Mouse (Mus musculus): ENCODE results near the gene Zfyve28. TPM values are rescaled to one million over a fixed set of nuclear protein-coding genes. Genes with fewer than 3 reads are reported as not detected.

Gene Zfyve28
- polyA plus RNA-seq, 1 experiment: 7.6 TPM

GRCm38 (mm10) chr5:34225516-34225915 is 62.7 kb downstream of the Zfyve28 start:
- DNase-seq (ENCODE audit: low read depth): no peak
- TF ChIP-seq POLR2A (IDR thresholded peaks at IDR 0.05; ENCODE audit: borderline replicate concordance, extremely low read depth, insufficient read depth, insufficient read length, poor library complexity, severe bottlenecking) (no peak), CTCF (IDR thresholded peaks at IDR 0.05; ENCODE audit: borderline replicate concordance, extremely low read depth, insufficient read depth, insufficient read length) (no peak)

DNA sequence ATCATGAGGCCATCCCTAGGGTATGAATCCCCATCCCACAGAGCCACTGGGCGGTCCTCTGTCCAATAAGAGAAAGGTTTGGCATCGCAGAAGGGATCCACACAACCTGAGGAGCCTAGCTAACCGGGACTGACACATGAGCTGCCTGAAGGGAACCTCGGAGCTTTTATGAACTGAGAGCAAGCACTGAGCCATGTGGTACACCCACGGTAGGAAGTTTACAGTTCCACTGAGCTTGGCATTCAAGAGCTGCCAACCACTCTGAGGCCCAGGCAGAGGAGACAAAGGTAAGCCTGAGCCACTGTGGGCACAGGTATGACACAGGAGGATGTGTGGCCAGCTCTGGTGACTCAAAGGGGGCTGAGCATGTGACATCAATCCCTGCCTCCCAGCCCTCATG is 63.7 kb downstream of the Zfyve28 start:
- no peak for TF ChIP-seq CTCF (IDR thresholded peaks at IDR 0.05; ENCODE audit: borderline replicate concordance, extremely low read depth, insufficient read depth, insufficient read length)
- no peak for DNase-seq (ENCODE audit: low read depth)

DNA sequence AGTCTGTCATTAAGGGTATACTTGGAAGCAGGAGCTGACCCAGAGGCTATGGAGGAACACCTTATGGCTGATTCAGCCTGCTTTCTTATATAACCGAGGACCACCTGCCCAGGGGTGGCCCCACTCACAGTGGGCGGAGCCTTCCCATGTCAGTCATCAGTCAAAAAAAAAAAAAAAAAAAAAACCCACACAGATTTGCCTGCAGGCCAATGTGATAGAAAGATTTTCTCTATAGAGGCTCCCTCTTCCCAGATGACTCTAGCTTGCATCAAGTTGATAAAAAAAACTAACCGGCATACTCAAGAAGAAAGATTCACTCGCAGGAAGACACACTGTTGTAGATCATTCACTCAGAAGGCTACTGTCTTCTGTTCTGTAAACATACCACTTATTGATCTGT is 68.2 kb downstream of the Zfyve28 start:
- DNase-seq (ENCODE audit: low read depth): no peak
- no peak for TF ChIP-seq CTCF (IDR thresholded peaks at IDR 0.05; ENCODE audit: borderline replicate concordance, extremely low read depth, insufficient read depth, insufficient read length)
- TF ChIP-seq POLR2A (IDR thresholded peaks at IDR 0.05; ENCODE audit: borderline replicate concordance, extremely low read depth, insufficient read depth, insufficient read length, poor library complexity, severe bottlenecking): no peak

GRCm38 (mm10) chr5:34218672-34219071 is 69.6 kb downstream of the Zfyve28 start:
- no peak for DNase-seq (ENCODE audit: low read depth)
- TF ChIP-seq POLR2A (IDR thresholded peaks at IDR 0.05; ENCODE audit: borderline replicate concordance, extremely low read depth, insufficient read depth, insufficient read length, poor library complexity, severe bottlenecking) (no peak), CTCF (IDR thresholded peaks at IDR 0.05; ENCODE audit: borderline replicate concordance, extremely low read depth, insufficient read depth, insufficient read length) (no peak)

DNA sequence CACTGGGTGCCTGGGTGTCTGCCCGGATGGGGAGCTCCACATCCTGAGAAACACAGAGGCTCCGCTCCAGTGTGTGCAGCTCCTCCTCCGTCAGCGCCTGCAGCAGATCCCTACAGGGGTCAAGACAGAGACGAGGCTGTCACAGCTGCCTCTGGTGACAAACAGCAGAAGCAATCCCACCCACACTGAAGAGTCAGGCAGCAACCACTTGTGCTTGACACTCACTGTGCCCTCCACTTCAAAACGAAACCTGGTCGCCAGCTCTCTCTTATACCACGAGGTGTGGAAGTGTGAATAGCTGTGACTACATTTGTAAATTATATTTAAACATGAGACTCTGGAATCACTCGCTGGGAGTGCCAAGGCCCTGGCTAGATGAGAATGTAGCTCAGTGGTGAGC is 70.5 kb downstream of the Zfyve28 start:
- DNase-seq (ENCODE audit: low read depth): no peak
- TF ChIP-seq CTCF (IDR thresholded peaks at IDR 0.05; ENCODE audit: borderline replicate concordance, extremely low read depth, insufficient read depth, insufficient read length) (no peak), POLR2A (IDR thresholded peaks at IDR 0.05; ENCODE audit: borderline replicate concordance, extremely low read depth, insufficient read depth, insufficient read length, poor library complexity, severe bottlenecking) (no peak)

DNA sequence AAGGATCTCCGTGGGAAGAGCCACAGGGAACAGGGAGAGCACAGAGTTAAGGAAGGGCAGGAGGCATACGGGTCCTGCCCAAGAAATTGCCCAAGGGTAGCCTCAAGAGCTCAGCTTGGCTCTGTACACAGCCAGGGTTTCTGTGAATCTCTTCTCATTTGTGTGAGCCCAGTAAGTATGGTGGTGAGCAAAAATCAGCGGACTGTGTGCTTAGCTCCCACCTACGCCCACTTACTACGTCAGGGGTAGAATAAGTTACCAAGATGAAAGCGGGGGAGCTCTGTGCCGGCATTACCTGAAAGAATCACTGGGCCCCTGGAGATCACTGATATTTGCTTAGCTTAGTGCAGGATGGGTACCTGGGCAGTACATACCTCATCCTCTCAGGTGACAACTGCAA is 72.2 kb downstream of the Zfyve28 start:
- DNase-seq (ENCODE audit: low read depth): no peak
- TF ChIP-seq POLR2A (IDR thresholded peaks at IDR 0.05; ENCODE audit: borderline replicate concordance, extremely low read depth, insufficient read depth, insufficient read length, poor library complexity, severe bottlenecking): no peak
- no peak for TF ChIP-seq CTCF (IDR thresholded peaks at IDR 0.05; ENCODE audit: borderline replicate concordance, extremely low read depth, insufficient read depth, insufficient read length)

- DNase-seq (ENCODE audit: low read depth): no peak
- TF ChIP-seq CTCF (IDR thresholded peaks at IDR 0.05; ENCODE audit: borderline replicate concordance, extremely low read depth, insufficient read depth, insufficient read length) (no peak), POLR2A (IDR thresholded peaks at IDR 0.05; ENCODE audit: borderline replicate concordance, extremely low read depth, insufficient read depth, insufficient read length, poor library complexity, severe bottlenecking) (no peak)
Measured at GRCm38 (mm10) chr5:34213659-34214058, 74.6 kb downstream of the Zfyve28 start.

DNA sequence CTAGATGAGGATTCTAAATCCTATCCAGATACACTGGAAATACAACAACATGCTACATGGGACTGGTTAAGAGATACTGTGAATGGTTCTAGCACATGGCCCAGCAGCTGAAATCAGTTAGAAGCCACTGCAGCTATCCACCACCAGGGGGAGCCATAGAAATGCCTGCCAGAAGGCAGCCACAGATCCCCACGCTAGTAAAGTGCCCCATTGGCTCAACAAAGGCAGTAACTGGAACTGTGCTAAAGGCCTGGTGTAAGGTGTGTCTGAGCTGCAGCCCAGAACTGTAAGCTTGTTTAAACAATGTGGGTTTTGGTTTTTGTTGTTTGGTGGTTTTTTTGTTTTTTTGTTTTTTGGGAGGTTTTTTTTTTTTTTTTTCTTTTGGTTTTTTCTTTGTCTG is 78.0 kb downstream of the Zfyve28 start:
- peak; percentile 91 for DNase-seq (ENCODE audit: low read depth)
- TF ChIP-seq CTCF (IDR thresholded peaks at IDR 0.05; ENCODE audit: borderline replicate concordance, extremely low read depth, insufficient read depth, insufficient read length) (peak; percentile 96), POLR2A (IDR thresholded peaks at IDR 0.05; ENCODE audit: borderline replicate concordance, extremely low read depth, insufficient read depth, insufficient read length, poor library complexity, severe bottlenecking) (no peak)

DNA sequence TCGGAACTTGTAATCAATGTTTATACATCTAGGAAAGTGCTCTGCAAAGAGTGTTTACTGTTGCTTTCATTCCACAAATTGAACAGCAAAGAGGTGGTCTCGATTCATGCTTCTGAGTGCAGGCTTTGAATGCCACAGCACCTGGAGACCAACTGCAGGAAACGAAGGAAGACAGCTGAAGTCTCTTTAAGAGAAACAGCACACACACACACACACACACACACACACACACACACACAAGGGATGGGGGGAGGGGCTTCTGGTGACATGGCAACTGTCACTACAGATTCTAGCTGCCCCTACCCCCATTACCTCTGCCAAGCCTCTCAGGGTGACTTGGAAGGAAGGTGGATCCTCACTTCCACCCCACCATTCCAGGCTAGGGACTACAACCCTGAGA is 80.7 kb downstream of the Zfyve28 start:
- TF ChIP-seq CTCF (IDR thresholded peaks at IDR 0.05; ENCODE audit: borderline replicate concordance, extremely low read depth, insufficient read depth, insufficient read length) (no peak), POLR2A (IDR thresholded peaks at IDR 0.05; ENCODE audit: borderline replicate concordance, extremely low read depth, insufficient read depth, insufficient read length, poor library complexity, severe bottlenecking) (no peak)
- DNase-seq (ENCODE audit: low read depth): no peak

GRCm38 (mm10) chr5:34205788-34206187 is 82.5 kb downstream of the Zfyve28 start:
- no peak for DNase-seq (ENCODE audit: low read depth)
- TF ChIP-seq POLR2A (IDR thresholded peaks at IDR 0.05; ENCODE audit: borderline replicate concordance, extremely low read depth, insufficient read depth, insufficient read length, poor library complexity, severe bottlenecking) (no peak), CTCF (IDR thresholded peaks at IDR 0.05; ENCODE audit: borderline replicate concordance, extremely low read depth, insufficient read depth, insufficient read length) (no peak)

- no peak for DNase-seq (ENCODE audit: low read depth)
- TF ChIP-seq CTCF (IDR thresholded peaks at IDR 0.05; ENCODE audit: borderline replicate concordance, extremely low read depth, insufficient read depth, insufficient read length) (no peak), POLR2A (IDR thresholded peaks at IDR 0.05; ENCODE audit: borderline replicate concordance, extremely low read depth, insufficient read depth, insufficient read length, poor library complexity, severe bottlenecking) (no peak)
Measured at GRCm38 (mm10) chr5:34204911-34205310, 83.3 kb downstream of the Zfyve28 start.

- DNase-seq (ENCODE audit: low read depth): no peak
- no peak for TF ChIP-seq POLR2A (IDR thresholded peaks at IDR 0.05; ENCODE audit: borderline replicate concordance, extremely low read depth, insufficient read depth, insufficient read length, poor library complexity, severe bottlenecking)
- TF ChIP-seq CTCF (IDR thresholded peaks at IDR 0.05; ENCODE audit: borderline replicate concordance, extremely low read depth, insufficient read depth, insufficient read length): no peak
Measured at GRCm38 (mm10) chr5:34202006-34202405, 86.2 kb downstream of the Zfyve28 start.

GRCm38 (mm10) chr5:34201396-34201795 is 86.9 kb downstream of the Zfyve28 start:
- TF ChIP-seq POLR2A (IDR thresholded peaks at IDR 0.05; ENCODE audit: borderline replicate concordance, extremely low read depth, insufficient read depth, insufficient read length, poor library complexity, severe bottlenecking): no peak
- no peak for TF ChIP-seq CTCF (IDR thresholded peaks at IDR 0.05; ENCODE audit: borderline replicate concordance, extremely low read depth, insufficient read depth, insufficient read length)
- no peak for DNase-seq (ENCODE audit: low read depth)
